Mouse (Mus musculus): Measurements from ENCODE around the gene Klk6. TPM values are rescaled to one million over a fixed set of nuclear protein-coding genes. Genes with fewer than 3 reads are reported as not detected.

The Klk6 gene
- polyA plus RNA-seq (2012; ENCODE audit: insufficient read depth, low replicate concordance) = not detected in 2 replicates

DNA sequence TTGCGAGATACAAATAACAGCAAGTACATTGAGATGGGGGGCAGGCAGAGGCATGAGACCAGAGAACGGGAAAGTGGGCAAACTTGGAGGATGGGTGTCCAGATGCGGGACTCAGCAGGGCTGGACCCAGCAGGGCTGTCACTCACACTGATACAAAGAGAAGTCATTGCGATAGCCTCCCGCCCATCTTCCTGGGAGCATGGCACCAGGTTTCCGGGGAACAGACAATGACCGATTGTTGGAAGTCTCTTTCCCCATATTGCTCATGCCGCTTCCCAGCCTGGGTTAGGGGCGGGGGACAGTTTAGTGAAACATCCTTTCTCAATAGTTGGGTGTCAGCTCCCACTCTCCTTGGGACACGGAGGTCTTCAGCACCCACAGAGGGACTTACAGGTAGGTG lies at the start of gene Klk6:
Gene Klk6 (plus strand): TSS at position 301 of the 400 bp plus-strand sequence.
- TF ChIP-seq FLI1 (IDR thresholded peaks at IDR 0.05; ENCODE audit: low read length) = no peak
- H3K36me3 ChIP-seq (replicated peaks; ENCODE audit: low read length) = no peaks in the 10 kb centered on the region
- no peak within 1 kb of the TSS for H3K4me3 ChIP-seq (replicated peaks)
- peaks cover 2% of the 10 kb centered on the region for H3K27me3 ChIP-seq (replicated peaks)
- H3K4me1 ChIP-seq = no peaks in the 10 kb centered on the region
- H3K9me3 ChIP-seq = no peaks in the 10 kb centered on the region

DNA sequence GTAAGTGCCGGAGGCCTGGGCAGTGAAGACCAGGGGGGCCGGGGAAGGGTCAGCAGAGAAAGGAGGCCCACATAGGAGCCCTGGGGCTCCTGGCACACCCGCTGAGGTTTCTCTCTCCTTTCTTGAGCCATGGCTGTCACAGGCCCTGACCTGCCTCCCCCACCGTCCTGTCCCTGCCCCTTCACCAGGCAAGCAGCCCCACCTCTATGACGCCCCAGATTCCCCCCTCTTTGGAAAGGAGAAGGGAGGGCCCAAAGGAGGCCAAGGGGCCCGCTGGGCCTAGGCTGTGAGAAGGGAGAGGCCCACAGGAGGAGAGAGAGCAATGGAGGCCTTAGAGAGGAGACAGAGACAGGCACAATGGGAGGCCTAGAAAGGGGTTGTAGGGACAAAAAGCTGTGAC lies 49.5 kb upstream of the Klk6 start:
- Histone ChIP-seq H3K9me3 (0 out of 2 replicates have a peak, but pooled peaks cover 1% of the 10 kb centered on the region), H3K4me1 (no peaks in the 10 kb centered on the region), H3K4me3 (replicated peaks) (no peak overlapping the region), H3K27me3 (replicated peaks) (peaks cover 8% of the 10 kb centered on the region), H3K36me3 (replicated peaks; ENCODE audit: low read length) (no peaks in the 10 kb centered on the region)
- TF ChIP-seq GATA1 (IDR thresholded peaks at IDR 0.05; ENCODE audit: borderline replicate concordance, low read length) (no peak), FLI1 (IDR thresholded peaks at IDR 0.05; ENCODE audit: low read length) (no peak)

DNA sequence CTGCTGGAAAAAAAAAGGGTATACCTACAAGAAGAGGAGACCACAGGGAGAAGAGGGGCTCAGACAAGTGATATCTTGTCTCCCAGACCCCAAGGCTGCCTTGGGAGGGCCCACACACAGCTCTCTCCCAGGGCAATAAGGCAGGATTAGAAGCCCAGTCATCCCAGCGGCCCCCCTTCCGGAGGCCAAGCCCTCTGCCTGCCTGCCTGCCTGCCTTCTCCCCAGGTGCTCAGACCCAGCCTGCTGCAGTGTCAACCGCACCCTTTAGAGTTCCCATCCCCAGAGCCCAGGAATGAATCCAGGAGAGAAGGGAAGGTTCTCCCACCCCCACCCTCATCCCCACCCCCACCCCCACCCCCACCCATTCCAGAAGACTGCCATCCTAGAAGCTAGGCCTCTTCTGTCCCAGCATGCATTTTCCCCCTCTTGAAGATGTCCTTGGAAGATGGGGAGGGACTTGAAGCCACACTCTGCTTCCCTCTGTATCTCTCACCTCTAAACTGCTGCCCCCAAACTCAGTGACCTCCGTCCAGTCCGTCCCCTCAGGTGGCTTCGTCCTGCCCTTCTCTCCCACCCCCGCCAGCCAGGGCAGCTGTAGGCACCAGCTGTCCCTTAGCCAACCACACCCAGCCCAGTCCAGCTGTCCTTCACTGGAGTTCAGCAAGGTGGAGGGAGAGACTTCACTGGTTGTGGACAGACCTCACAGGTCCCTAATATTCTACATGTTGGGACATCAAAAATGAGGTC lies 48.8 kb upstream of the Klk6 start:
- Histone ChIP-seq H3K36me3 (replicated peaks; ENCODE audit: low read length) (no peaks in the 10 kb centered on the region), H3K4me1 (no peaks in the 10 kb centered on the region), H3K9me3 (no peaks in the 10 kb centered on the region), H3K4me3 (replicated peaks) (no peak overlapping the region), H3K27me3 (replicated peaks) (peaks cover 10% of the 10 kb centered on the region)
- TF ChIP-seq FLI1 (IDR thresholded peaks at IDR 0.05; ENCODE audit: low read length) (no peak), GATA1 (IDR thresholded peaks at IDR 0.05; ENCODE audit: borderline replicate concordance, low read length) (no peak)

DNA sequence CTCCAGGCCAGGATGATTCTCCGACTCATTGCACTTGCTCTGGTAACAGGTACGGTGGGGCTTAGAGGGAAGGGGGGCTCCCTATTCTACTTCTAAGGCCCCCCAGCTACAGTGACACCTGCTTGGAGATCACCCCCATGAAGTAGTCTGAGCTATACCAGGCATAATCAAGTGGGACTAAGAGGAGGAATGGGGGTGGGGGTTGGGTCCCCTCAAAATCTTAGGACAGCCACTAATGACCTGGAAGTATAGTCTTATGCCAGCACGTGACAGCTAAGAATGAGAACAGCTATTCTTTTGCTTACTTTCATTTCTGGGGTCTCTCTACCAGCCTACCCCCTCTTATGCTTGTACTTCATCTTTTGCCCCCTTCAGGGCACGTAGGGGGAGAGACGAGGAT lies 47.8 kb upstream of the Klk6 start:
- peaks cover under 1% of the 10 kb centered on the region; the same call in 1 of the 2 replicates for H3K4me1 ChIP-seq
- H3K9me3 ChIP-seq = no peaks in the 10 kb centered on the region
- TF ChIP-seq FLI1 (IDR thresholded peaks at IDR 0.05; ENCODE audit: low read length) = no peak
- no peak for TF ChIP-seq GATA1 (IDR thresholded peaks at IDR 0.05; ENCODE audit: borderline replicate concordance, low read length)
- no peaks in the 10 kb centered on the region for H3K36me3 ChIP-seq (replicated peaks; ENCODE audit: low read length)
- H3K4me3 ChIP-seq (replicated peaks) = no peak overlapping the region
- peaks cover 16% of the 10 kb centered on the region for H3K27me3 ChIP-seq (replicated peaks)

DNA sequence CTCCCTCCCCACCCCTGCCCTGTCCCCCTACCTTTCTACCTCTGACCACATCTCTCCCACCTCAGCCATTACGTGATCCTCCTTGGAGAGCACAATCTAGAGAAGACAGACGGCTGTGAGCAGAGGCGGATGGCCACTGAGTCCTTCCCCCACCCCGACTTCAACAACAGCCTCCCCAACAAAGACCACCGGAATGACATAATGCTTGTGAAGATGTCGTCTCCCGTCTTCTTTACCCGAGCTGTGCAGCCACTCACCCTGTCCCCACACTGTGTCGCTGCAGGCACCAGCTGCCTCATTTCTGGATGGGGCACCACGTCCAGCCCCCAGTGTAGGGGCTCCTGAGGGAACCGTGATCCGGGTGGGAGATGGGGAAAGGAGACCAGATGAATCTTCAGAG lies 46.9 kb upstream of the Klk6 start:
- TF ChIP-seq GATA1 (IDR thresholded peaks at IDR 0.05; ENCODE audit: borderline replicate concordance, low read length) (no peak), FLI1 (IDR thresholded peaks at IDR 0.05; ENCODE audit: low read length) (no peak)
- H3K9me3 ChIP-seq = no peaks in the 10 kb centered on the region
- H3K36me3 ChIP-seq (replicated peaks; ENCODE audit: low read length) = no peaks in the 10 kb centered on the region
- H3K27me3 ChIP-seq (replicated peaks) = peaks cover 21% of the 10 kb centered on the region
- peaks cover 10% of the 10 kb centered on the region for H3K4me1 ChIP-seq
- H3K4me3 ChIP-seq (replicated peaks) = no peak overlapping the region

DNA sequence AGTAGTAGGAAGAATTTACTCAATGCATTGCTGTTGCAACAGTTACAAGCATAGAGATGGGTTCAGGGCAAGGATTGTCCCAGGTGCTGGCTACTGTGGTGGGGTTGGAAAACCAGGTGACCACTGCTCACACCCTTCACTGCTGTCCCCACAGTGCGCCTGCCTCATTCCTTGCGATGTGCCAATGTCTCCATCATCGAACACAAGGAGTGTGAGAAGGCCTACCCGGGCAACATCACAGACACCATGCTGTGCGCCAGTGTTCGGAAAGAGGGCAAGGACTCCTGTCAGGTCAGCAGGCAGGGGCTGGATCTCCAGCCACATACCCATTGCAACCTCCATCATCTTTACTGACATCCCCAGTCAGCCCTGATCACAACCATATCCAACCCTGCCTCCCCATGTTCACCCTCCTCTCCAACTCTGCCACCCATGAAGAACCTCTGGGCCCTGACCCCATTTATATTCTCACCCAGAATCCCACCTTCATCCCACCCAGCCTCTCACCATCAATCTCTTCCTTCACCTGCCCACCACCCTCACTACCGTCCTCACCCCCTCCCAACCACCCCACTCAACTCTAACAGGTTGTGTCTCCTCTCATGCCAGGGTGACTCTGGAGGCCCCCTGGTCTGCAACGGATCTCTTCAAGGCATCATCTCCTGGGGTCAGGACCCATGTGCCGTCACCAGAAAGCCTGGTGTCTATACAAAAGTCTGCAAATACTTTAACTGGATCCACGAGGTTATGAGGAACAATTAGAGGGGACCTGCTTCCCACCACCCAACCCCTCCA lies 45.9 kb upstream of the Klk6 start:
- peaks cover 30% of the 10 kb centered on the region for H3K27me3 ChIP-seq (replicated peaks)
- TF ChIP-seq GATA1 (IDR thresholded peaks at IDR 0.05; ENCODE audit: borderline replicate concordance, low read length) (no peak), FLI1 (IDR thresholded peaks at IDR 0.05; ENCODE audit: low read length) (no peak)
- no peaks in the 10 kb centered on the region for H3K9me3 ChIP-seq
- no peaks in the 10 kb centered on the region for H3K36me3 ChIP-seq (replicated peaks; ENCODE audit: low read length)
- H3K4me3 ChIP-seq (replicated peaks) = peak overlapping the region; percentile 18
- H3K4me1 ChIP-seq = peaks cover 20% of the 10 kb centered on the region

DNA sequence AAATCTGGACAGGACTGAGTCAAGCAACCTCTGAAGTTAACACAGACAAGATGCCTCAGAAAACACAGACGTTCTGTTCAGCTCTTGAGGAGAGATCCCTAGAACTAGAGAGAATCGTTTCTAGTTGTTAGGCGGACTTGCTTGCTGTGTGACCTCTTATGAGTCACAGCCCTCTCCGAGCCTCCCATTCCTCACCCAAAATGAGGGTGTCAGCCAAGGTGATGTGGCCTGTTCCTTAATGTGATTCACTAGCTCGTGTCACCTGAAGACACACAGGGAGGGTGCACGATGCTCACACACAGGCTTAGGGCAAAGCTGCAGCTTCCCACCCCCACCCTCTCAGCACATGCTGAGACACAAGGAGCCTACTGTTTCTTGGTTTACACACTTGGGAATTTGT lies 44.1 kb upstream of the Klk6 start:
- no peak overlapping the region for H3K4me3 ChIP-seq (replicated peaks)
- H3K9me3 ChIP-seq = no peaks in the 10 kb centered on the region
- TF ChIP-seq FLI1 (IDR thresholded peaks at IDR 0.05; ENCODE audit: low read length) = no peak
- TF ChIP-seq GATA1 (IDR thresholded peaks at IDR 0.05; ENCODE audit: borderline replicate concordance, low read length) = no peak
- H3K36me3 ChIP-seq (replicated peaks; ENCODE audit: low read length) = no peaks in the 10 kb centered on the region
- peaks cover 44% of the 10 kb centered on the region for H3K27me3 ChIP-seq (replicated peaks)
- peaks cover 21% of the 10 kb centered on the region for H3K4me1 ChIP-seq

DNA sequence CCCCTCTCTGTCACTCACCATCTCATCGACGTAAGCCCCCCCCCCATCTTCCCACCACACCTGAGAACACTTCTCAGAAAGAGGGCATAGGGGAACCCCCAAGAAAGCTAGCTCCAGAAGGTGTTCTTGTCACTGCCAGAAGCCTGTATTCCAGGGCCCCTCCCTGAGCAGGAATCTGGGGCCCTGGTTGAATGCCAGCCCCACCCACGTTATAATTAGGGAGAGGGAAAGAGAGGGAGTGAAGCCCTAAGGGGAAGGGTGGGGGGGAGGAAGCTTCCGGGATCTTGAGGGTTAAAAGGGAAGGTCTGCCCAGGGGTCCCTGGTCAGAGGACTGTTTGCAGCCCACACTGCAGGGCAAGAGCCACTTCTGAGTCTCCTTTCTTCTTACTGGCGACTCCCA lies 43.6 kb upstream of the Klk6 start, which contains the start of gene Klk10:
Gene Klk10 (plus strand): TSS at position 290 of the 400 bp plus-strand sequence.
- no peak for TF ChIP-seq GATA1 (IDR thresholded peaks at IDR 0.05; ENCODE audit: borderline replicate concordance, low read length)
- TF ChIP-seq FLI1 (IDR thresholded peaks at IDR 0.05; ENCODE audit: low read length) = no peak
- peaks cover 44% of the 10 kb centered on the region for H3K27me3 ChIP-seq (replicated peaks)
- H3K9me3 ChIP-seq = no peaks in the 10 kb centered on the region
- peak within 1 kb of the TSS; percentile 81 for H3K4me3 ChIP-seq (replicated peaks)
- no peaks in the 10 kb centered on the region for H3K36me3 ChIP-seq (replicated peaks; ENCODE audit: low read length)
- peaks cover 21% of the 10 kb centered on the region for H3K4me1 ChIP-seq

DNA sequence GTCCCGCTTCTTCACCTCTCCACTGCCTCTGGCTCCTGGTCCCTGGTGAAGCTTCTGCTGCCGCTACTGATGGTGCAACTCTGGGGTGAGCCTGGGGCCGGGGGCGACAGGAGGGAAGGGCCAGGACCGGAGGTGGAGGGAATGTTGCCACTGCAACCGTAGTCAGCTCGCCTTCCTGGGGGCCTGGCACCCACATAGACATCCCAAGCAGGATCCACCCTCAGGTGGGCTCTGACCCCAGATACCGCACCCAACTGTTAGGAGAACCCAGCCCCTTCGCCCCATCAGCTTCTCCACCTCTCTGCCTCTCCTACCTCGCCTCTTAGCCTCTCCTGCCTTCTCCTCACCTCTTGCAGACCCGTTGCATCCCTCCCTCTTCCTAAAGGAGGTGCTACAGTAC lies 42.8 kb upstream of the Klk6 start:
- no peaks in the 10 kb centered on the region for H3K36me3 ChIP-seq (replicated peaks; ENCODE audit: low read length)
- TF ChIP-seq GATA1 (IDR thresholded peaks at IDR 0.05; ENCODE audit: borderline replicate concordance, low read length) = no peak
- TF ChIP-seq FLI1 (IDR thresholded peaks at IDR 0.05; ENCODE audit: low read length) = no peak
- H3K4me3 ChIP-seq (replicated peaks) = peak overlapping the region; percentile 81
- H3K27me3 ChIP-seq (replicated peaks) = peaks cover 48% of the 10 kb centered on the region
- H3K4me1 ChIP-seq = peaks cover 21% of the 10 kb centered on the region
- peaks cover 2% of the 10 kb centered on the region; the same call in 1 of the 2 replicates for H3K9me3 ChIP-seq

Measured in megakaryocyte, embryonic 14.5 days (primary cell).